Mouse (Mus musculus) ES-Bruce4 (cell line): Measurements from ENCODE around the gene Rabepk. TPM values are rescaled to one million over a fixed set of nuclear protein-coding genes. Genes with fewer than 3 reads are reported as not detected.
"Not testable (repeated sequence)": the region's sequence is repeated elsewhere in the genome, so short reads cannot be mapped to it uniquely, and the experiment has no call there.

ENCODE experiments used
- H3K27ac ChIP-seq: 2 replicates; pipeline ENCODE4 v1.5.1; 2012; ENCODE audit warnings: low read length, inconsistent platforms; ENCODE audit not compliant: insufficient read depth
- H3K27me3 ChIP-seq: 2 replicates; pipeline ENCODE4 v1.6.1; 2012; ENCODE audit warnings: mild to moderate bottlenecking, low read length, inconsistent platforms; ENCODE audit not compliant: control insufficient read depth, poor library complexity, insufficient read depth, severe bottlenecking
- H3K36me3 ChIP-seq: 2 replicates; pipeline ENCODE4 v1.6.1; 2012; ENCODE audit warnings: inconsistent platforms, mild to moderate bottlenecking, low read length, moderate library complexity; ENCODE audit not compliant: control insufficient read depth, poor library complexity, insufficient read depth, severe bottlenecking
- H3K4me1 ChIP-seq: one replicate; pipeline ENCODE4 v1.8.1; 2011; ENCODE audit warnings: low read length; ENCODE audit not compliant: control insufficient read depth, insufficient read depth
- H3K4me3 ChIP-seq: 2 replicates; pipeline ENCODE4 v1.5.1; 2011; ENCODE audit warnings: low read depth, mild to moderate bottlenecking, low read length
- H3K9ac ChIP-seq: 2 replicates; pipeline ENCODE4 v1.6.1; 2012; ENCODE audit warnings: low read depth, mild to moderate bottlenecking, inconsistent platforms; ENCODE audit not compliant: poor library complexity, severe bottlenecking
- H3K9me3 ChIP-seq: replicated peaks from 2 replicates; pipeline ENCODE4 v1.6.1; 2012; ENCODE audit warnings: mild to moderate bottlenecking, low read length, inconsistent platforms; ENCODE audit not compliant: control insufficient read depth, poor library complexity, insufficient read depth, severe bottlenecking
- CTCF ChIP-seq: IDR thresholded peaks from one replicate; pipeline ENCODE4 v1.8.1; 2011; ENCODE audit warnings: low read depth, low read length
- EP300 ChIP-seq: IDR thresholded peaks from 2 replicates; pipeline ENCODE4 v1.6.1; 2011; ENCODE audit warnings: low read depth, low read length; ENCODE audit not compliant: insufficient read depth
- POLR2A ChIP-seq: IDR thresholded peaks from one replicate; pipeline ENCODE4 v1.8.1; 2011; ENCODE audit warnings: low read length; ENCODE audit not compliant: insufficient read depth
- polyA plus RNA-seq: library from polyadenylated mRNA; stranded (reverse); fragments of >200 nt; gene quantifications from 2 replicates; pipeline ENCODE4 v1.2.4, GENCODE M21; 2011; ENCODE audit warnings: low read depth; ENCODE audit not compliant: missing spikeins, insufficient read depth, insufficient read length

Rabepk gene
- polyA plus RNA-seq, 1 experiment = 32.9 TPM

DNA sequence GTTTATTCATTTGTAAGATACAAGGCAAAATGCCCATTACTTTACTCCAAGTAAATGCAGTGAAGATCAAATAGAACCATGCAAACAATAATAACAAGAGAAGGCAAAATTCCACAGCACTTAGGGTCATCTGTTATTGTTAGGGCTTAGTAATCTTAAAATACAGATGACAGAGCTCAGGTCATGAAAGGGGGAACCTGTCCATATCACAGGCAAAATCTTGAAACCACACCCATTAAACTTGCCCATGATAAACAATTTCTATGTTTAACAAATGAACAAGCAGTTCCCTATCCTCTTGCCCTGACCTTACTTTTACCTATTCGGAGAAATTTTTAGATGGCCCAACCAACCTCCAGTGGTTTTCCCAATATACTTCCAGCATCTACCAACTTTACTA lies 9.9 kb upstream of the Rabepk start:
- no peaks in the 10 kb centered on the region for H3K27me3 ChIP-seq
- no peaks in the 10 kb centered on the region for H3K9me3 ChIP-seq
- H3K9ac ChIP-seq = no peak overlapping the region
- H3K36me3 ChIP-seq = peaks cover 69% of the 10 kb centered on the region
- TF ChIP-seq POLR2A (no peak), CTCF (no peak), EP300 (no peak)
- H3K4me1 ChIP-seq = no peaks in the 10 kb centered on the region
- no peak overlapping the region for H3K4me3 ChIP-seq
- no peak overlapping the region for H3K27ac ChIP-seq

DNA sequence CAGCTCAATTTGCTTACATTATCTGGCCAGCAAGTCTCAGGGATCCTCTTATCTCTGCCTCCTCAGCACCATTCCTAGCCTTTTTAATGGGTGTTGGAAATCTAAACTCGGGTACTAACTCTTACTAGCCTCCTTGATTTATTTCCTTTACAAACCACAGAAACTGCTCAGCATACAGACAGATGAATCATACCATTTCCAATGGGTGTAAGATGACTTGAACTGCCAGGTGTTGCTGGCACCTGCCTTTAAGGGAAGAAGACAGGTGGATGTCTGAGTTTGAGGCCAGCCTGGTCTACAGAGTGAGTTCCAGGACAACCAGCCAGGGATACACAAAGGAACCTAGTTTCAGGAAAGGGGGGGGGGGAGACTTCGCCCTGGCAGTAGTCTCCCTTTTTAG lies 8.3 kb upstream of the Rabepk start:
- Histone ChIP-seq H3K4me1 (no peaks in the 10 kb centered on the region), H3K36me3 (peaks cover 63% of the 10 kb centered on the region), H3K27ac (no peak overlapping the region), H3K9ac (no peak overlapping the region), H3K9me3 (no peaks in the 10 kb centered on the region), H3K27me3 (no peaks in the 10 kb centered on the region), H3K4me3 (no peak overlapping the region)
- TF ChIP-seq EP300 (no peak), CTCF (no peak), POLR2A (no peak)

DNA sequence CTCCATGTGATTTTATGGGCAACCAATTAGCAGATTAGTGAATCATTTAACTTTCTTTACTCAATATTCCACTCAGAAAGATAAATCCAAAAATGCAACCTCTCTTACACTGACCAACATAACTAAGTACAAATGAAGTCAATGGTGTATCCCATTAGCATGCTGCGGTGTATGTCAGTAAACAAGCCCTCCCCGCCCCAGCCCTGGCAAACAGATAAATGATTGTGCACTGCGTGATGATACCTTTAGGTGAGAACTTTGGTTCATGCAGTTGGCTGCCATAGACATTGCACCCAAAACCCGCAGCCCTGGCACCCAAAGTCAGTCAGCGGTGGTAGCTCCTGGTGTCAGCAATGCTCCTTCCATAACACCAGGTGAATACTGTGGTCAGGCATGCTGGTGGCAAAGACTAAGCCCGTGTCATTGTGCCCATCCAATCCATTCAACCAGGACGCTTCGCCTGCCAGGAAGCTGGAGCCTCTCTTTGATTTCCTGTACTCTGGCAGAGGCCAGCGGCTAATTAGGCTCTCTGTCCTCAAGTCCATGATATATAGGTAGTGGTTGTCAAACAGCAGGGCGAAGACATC lies 5.7 kb upstream of the Rabepk start:
- Histone ChIP-seq H3K9ac (no peak overlapping the region), H3K36me3 (peaks cover 39% of the 10 kb centered on the region), H3K4me1 (no peaks in the 10 kb centered on the region), H3K27me3 (no peaks in the 10 kb centered on the region), H3K27ac (no peak overlapping the region), H3K9me3 (no peaks in the 10 kb centered on the region), H3K4me3 (no peak overlapping the region)
- no peak for TF ChIP-seq CTCF
- TF ChIP-seq EP300 = no peak
- TF ChIP-seq POLR2A = no peak

DNA sequence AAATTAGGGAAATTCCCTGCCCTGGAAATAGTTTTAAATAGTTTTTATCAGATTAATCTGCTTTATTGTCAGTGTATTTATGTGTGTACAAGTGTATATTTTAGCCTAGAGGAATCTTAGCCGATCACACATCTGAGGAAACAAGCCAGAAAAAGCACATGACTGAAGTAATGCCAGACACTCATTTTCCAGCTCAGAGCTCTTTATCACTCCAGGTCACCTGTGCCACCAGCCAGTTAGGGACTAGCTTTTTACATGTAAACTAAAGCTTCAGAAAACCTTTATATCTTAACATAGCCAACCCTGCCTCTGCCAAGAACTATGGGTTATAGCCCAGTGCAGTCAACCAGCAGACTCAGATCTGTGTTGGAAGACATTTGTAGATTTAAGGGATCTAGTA lies 5.1 kb upstream of the Rabepk start:
- H3K4me1 ChIP-seq = no peaks in the 10 kb centered on the region
- H3K9ac ChIP-seq = no peak overlapping the region
- no peaks in the 10 kb centered on the region for H3K27me3 ChIP-seq
- no peak overlapping the region for H3K27ac ChIP-seq
- H3K36me3 ChIP-seq = peaks cover 33% of the 10 kb centered on the region
- H3K4me3 ChIP-seq = no peak overlapping the region
- H3K9me3 ChIP-seq = no peaks in the 10 kb centered on the region
- no peak for TF ChIP-seq EP300
- TF ChIP-seq CTCF = no peak
- TF ChIP-seq POLR2A = no peak

DNA sequence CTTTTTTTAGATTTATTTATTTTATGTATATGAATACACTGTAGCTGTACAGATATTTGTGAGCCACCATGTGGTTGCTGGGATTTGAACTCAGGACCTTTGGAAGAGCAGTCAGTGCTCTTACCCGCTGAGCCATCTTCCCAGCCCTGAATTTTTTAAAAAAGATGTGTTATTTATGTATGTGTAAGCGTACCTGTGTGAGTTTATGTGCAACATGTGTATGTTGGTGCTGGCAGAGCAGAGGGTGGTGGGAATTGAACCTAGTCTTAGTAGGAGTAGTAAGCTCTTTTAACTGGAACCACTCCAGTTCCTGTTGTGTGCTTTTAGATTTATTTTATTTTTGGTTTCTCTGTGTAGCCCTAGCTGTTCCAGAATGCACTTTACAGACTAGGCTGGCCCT lies 4.5 kb upstream of the Rabepk start:
- Histone ChIP-seq H3K9me3 (no peaks in the 10 kb centered on the region), H3K4me1 (no peaks in the 10 kb centered on the region), H3K27me3 (no peaks in the 10 kb centered on the region), H3K4me3 (no peak overlapping the region), H3K27ac (no peak overlapping the region), H3K9ac (no peak overlapping the region), H3K36me3 (peaks cover 29% of the 10 kb centered on the region)
- TF ChIP-seq CTCF (no peak), EP300 (no peak), POLR2A (no peak)

DNA sequence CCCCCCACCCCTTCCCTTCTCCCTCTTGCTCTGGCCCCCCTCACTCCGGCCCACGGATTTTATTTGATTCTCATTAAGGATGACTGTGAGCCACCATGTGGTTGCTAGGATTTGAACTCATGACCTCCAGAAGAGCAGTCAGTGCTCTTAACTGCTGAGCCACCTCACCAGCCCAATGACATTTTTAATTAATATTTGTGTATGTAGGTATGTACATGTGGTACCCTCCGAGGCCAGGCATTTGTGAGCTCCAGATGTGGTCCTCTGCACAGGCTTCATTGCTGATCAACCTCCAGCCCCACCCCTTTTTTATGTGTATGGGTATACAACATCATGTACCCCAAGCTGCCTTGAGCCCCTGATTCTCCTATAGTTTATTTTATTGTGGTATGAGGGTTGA lies 4.0 kb upstream of the Rabepk start:
- no peak overlapping the region; the same call in 1 of the 2 replicates for H3K9ac ChIP-seq
- no peak for TF ChIP-seq POLR2A
- no peak for TF ChIP-seq CTCF
- no peak for TF ChIP-seq EP300
- H3K4me3 ChIP-seq = 0 out of 2 replicates have a peak overlapping the region, but pooled peaks have one; percentile 25

DNA sequence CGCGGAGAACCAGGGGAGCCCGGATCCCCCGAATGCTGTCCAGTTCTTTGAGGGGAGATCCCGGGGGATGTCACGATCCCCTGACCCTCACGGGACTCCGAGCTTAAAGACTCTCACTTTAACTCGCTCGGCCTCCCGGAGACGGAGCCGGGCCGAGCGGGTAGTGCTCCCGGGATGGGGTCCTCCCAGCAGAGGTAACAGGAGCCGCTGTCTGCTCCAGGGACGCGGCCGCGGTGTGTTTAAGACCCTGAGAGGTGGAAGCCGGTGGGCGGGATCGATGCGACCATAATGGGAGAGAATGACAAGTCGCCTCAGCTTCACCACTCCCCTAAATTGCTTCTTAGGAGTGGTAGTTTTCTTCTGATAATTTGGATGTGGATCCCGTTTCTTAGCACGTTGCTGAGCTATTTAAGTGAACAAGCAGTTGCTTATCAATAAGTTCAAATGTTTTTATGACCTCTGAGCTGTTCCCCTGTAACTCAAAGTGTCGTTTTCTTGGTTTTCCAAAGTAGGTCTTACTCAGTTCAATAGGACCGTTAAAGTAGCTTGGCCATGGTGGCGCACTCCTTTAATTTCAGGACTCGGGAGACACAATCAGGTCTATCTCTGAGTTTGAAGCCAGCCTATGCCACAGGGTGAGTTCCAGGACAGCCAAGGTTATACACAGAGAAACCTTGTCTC lies 3.0 kb upstream of the Rabepk start:
- Histone ChIP-seq H3K9ac (peak overlapping the region; percentile 79), H3K27ac (peak overlapping the region; percentile 36), H3K36me3 (peaks cover 26% of the 10 kb centered on the region), H3K4me3 (peak overlapping the region; percentile 78)
- H3K4me1 ChIP-seq, H3K27me3 ChIP-seq, H3K9me3 ChIP-seq: not testable (repeated sequence)

More for the DNA sequence above, 4.0 kb upstream of the Rabepk start:
- Histone ChIP-seq H3K27ac (no peak overlapping the region), H3K4me1 (no peaks in the 10 kb centered on the region), H3K9me3 (no peaks in the 10 kb centered on the region), H3K36me3 (peaks cover 29% of the 10 kb centered on the region), H3K27me3 (no peaks in the 10 kb centered on the region)
